Mouse (Mus musculus) kidney, embryonic 16.5 days (tissue): Measurements from ENCODE around the gene Shisa2. TPM values are rescaled to one million over a fixed set of nuclear protein-coding genes. Genes with fewer than 3 reads are reported as not detected.
A peak's percentile ranks its signal among the peaks of the same experiment; 100 is the strongest.

ENCODE experiments used
- ATAC-seq: fragments of 200-750 bp; cut with Nextera tagmentation; 2 replicates; pipeline ENCODE4 v1.8.0; 2017; ENCODE audit warnings: moderate TSS enrichment; ENCODE audit not compliant: low FRiP score, low TSS enrichment
- H3K27ac ChIP-seq: fragments of 300-500 bp; sonication (generic); 2 replicates; pipeline ENCODE4 v1.5.1; 2014; ENCODE audit warnings: low read length
- H3K27me3 ChIP-seq: fragments of 300-500 bp; sonication (generic); 2 replicates; pipeline ENCODE4 v1.6.1; 2014; ENCODE audit warnings: low read length, control low read depth, mixed read lengths; ENCODE audit not compliant: insufficient read depth
- H3K36me3 ChIP-seq: fragments of 300-500 bp; sonication (generic); 2 replicates; pipeline ENCODE4 v1.6.1; 2014; ENCODE audit warnings: low read length, control low read depth, mixed read lengths; ENCODE audit not compliant: insufficient read depth
- H3K4me1 ChIP-seq: fragments of 300-500 bp; sonication (generic); 2 replicates; pipeline ENCODE4 v1.6.1; 2014; ENCODE audit warnings: low read length, control low read depth, mixed read lengths; ENCODE audit not compliant: insufficient read depth
- H3K4me2 ChIP-seq: fragments of 300-500 bp; sonication (generic); replicated peaks from 2 replicates; pipeline ENCODE4 v1.6.1; 2014; ENCODE audit warnings: low read depth, low read length
- H3K4me3 ChIP-seq: fragments of 300-500 bp; sonication (generic); 2 replicates; pipeline ENCODE4 v1.5.1; 2014; ENCODE audit warnings: mild to moderate bottlenecking, low read length
- H3K9ac ChIP-seq: fragments of 300-500 bp; sonication (generic); replicated peaks from 2 replicates; pipeline ENCODE4 v1.6.1; 2014; ENCODE audit warnings: low read length
- H3K9me3 ChIP-seq: fragments of 300-500 bp; sonication (generic); 2 replicates; pipeline ENCODE4 v1.6.1; 2016; ENCODE audit warnings: low read length, control low read depth
- WGBS: fragments of 180-500 bp; shearing (Covaris S2); extraction: QIAGEN DNeasy Blood & Tissue Kit; methylation state at CpG from one replicate; pipeline ENCODE4 v1.1.7; 2014; 5-methylcytosine and 5-hydroxymethylcytosine counted together
- polyA plus RNA-seq: library from polyadenylated mRNA; unstranded; fragments of >200 nt; fragmentation: Nextera tagmentation; extraction: Ambion mirVana; gene quantifications from 2 replicates; pipeline ENCODE4 v1.2.1, GENCODE M21; 2015

The Shisa2 gene
- polyA plus RNA-seq: 12.8 and 13.0 TPM in 2 replicates

GRCm38 (mm10) chr14:59625158-59625805, at the start of gene Shisa2:
Gene Shisa2 (plus strand): TSS chr14:59625308.
- H3K27ac ChIP-seq: peak within 1 kb of the TSS; percentile 73
- peaks cover 24% of the 10 kb centered on the region for H3K27me3 ChIP-seq
- H3K9ac ChIP-seq: peak within 1 kb of the TSS; percentile 71
- H3K4me1 ChIP-seq: peaks cover 21% of the 10 kb centered on the region
- no peaks in the 10 kb centered on the region for H3K9me3 ChIP-seq
- peak within 1 kb of the TSS; percentile 58 for H3K4me3 ChIP-seq
- H3K36me3 ChIP-seq: no peaks in the 10 kb centered on the region
- peak; percentile 91 for ATAC-seq
- WGBS: 0% methylated on average over 54 of the region's 65 CpGs
- H3K4me2 ChIP-seq: peak within 1 kb of the TSS; percentile 74

- H3K9me3 ChIP-seq: no peaks in the 10 kb centered on the region
- no peak overlapping the region for H3K27ac ChIP-seq
- 92% methylated on average over 5 of the region's 5 CpGs for WGBS
- no peak overlapping the region for H3K4me3 ChIP-seq
- no peak overlapping the region for H3K9ac ChIP-seq
- no peaks in the 10 kb centered on the region for H3K4me1 ChIP-seq
- H3K36me3 ChIP-seq: peaks cover 19% of the 10 kb centered on the region
- ATAC-seq: no peak
- no peak overlapping the region for H3K4me2 ChIP-seq
- H3K27me3 ChIP-seq: no peaks in the 10 kb centered on the region
These were observed 48.7 kb upstream of the Shisa2 start for GRCm38 (mm10) chr14:59576385-59576784.

GRCm38 (mm10) chr14:59590614-59591013, 34.5 kb upstream of the Shisa2 start:
- H3K27me3 ChIP-seq: no peaks in the 10 kb centered on the region
- no peak for ATAC-seq

GRCm38 (mm10) chr14:59591901-59592300, 33.2 kb upstream of the Shisa2 start:
- H3K4me1 ChIP-seq: peaks cover 5% of the 10 kb centered on the region
- no peak overlapping the region for H3K27ac ChIP-seq
- H3K4me2 ChIP-seq: no peak overlapping the region
- H3K9ac ChIP-seq: no peak overlapping the region
- H3K9me3 ChIP-seq: no peaks in the 10 kb centered on the region
- no peaks in the 10 kb centered on the region for H3K27me3 ChIP-seq
- ATAC-seq: no peak
- peaks cover 30% of the 10 kb centered on the region for H3K36me3 ChIP-seq
- WGBS: 72% methylated on average over 8 of the region's 8 CpGs
- no peak overlapping the region for H3K4me3 ChIP-seq

More at GRCm38 (mm10) chr14:59590614-59591013, 34.5 kb upstream of the Shisa2 start:
- no peaks in the 10 kb centered on the region for H3K4me1 ChIP-seq
- no peak overlapping the region for H3K4me3 ChIP-seq
- H3K4me2 ChIP-seq: no peak overlapping the region
- WGBS: 80% methylated on average over 1 of the region's 1 CpGs
- H3K9ac ChIP-seq: no peak overlapping the region
- H3K27ac ChIP-seq: no peak overlapping the region
- H3K36me3 ChIP-seq: peaks cover 41% of the 10 kb centered on the region
- H3K9me3 ChIP-seq: no peaks in the 10 kb centered on the region

GRCm38 (mm10) chr14:59592593-59592992, 32.5 kb upstream of the Shisa2 start:
- 86% methylated on average over 3 of the region's 3 CpGs for WGBS
- Histone ChIP-seq H3K9ac (no peak overlapping the region), H3K4me2 (no peak overlapping the region), H3K9me3 (no peaks in the 10 kb centered on the region), H3K27me3 (no peaks in the 10 kb centered on the region), H3K4me1 (peaks cover 9% of the 10 kb centered on the region), H3K27ac (no peak overlapping the region), H3K4me3 (no peak overlapping the region), H3K36me3 (peaks cover 30% of the 10 kb centered on the region)
- ATAC-seq: no peak

- Histone ChIP-seq H3K4me1 (peaks cover 9% of the 10 kb centered on the region), H3K4me3 (no peak overlapping the region), H3K4me2 (no peak overlapping the region), H3K9me3 (no peaks in the 10 kb centered on the region), H3K27me3 (no peaks in the 10 kb centered on the region), H3K36me3 (peaks cover 11% of the 10 kb centered on the region; the same call in 1 of the 2 replicates), H3K9ac (no peak overlapping the region), H3K27ac (no peak overlapping the region)
- ATAC-seq: no peak
- WGBS: 94% methylated on average over 3 of the region's 3 CpGs
These were observed 30.1 kb upstream of the Shisa2 start for GRCm38 (mm10) chr14:59594988-59595387.

- H3K4me2 ChIP-seq: peak within 1 kb of the TSS; percentile 93
- ATAC-seq: peak; percentile 94
- H3K9ac ChIP-seq: peak within 1 kb of the TSS; percentile 85
- WGBS: under 1% methylated on average over 47 of the region's 48 CpGs
- peaks cover 9% of the 10 kb centered on the region for H3K4me1 ChIP-seq
- H3K9me3 ChIP-seq: no peaks in the 10 kb centered on the region
- H3K27me3 ChIP-seq: peaks cover 2% of the 10 kb centered on the region; the same call in 1 of the 2 replicates
- peak within 1 kb of the TSS; percentile 66 for H3K27ac ChIP-seq
- H3K4me3 ChIP-seq: peak within 1 kb of the TSS; percentile 88
- no peaks in the 10 kb centered on the region; the same call in 1 of the 2 replicates for H3K36me3 ChIP-seq
These were observed 27.5 kb upstream of the Shisa2 start, which contains the start of gene Cdadc1 for GRCm38 (mm10) chr14:59597398-59598259. Gene Cdadc1 (minus strand): TSS chr14:59597959.

- ATAC-seq: peak; percentile 29; the same call in 1 of the 2 replicates
- no peaks in the 10 kb centered on the region; the same call in 1 of the 2 replicates for H3K36me3 ChIP-seq
- peaks cover 9% of the 10 kb centered on the region for H3K4me1 ChIP-seq
- peaks cover 6% of the 10 kb centered on the region; the same call in 1 of the 2 replicates for H3K27me3 ChIP-seq
- no peaks in the 10 kb centered on the region for H3K9me3 ChIP-seq
- peak overlapping the region; percentile 88 for H3K4me3 ChIP-seq
- under 1% methylated on average over 8 of the region's 8 CpGs for WGBS
- H3K27ac ChIP-seq: no peak overlapping the region
- H3K4me2 ChIP-seq: peak overlapping the region; percentile 93
- H3K9ac ChIP-seq: peak overlapping the region; percentile 85
These were observed 26.9 kb upstream of the Shisa2 start for GRCm38 (mm10) chr14:59598260-59598627.

GRCm38 (mm10) chr14:59604002-59604645, 21.0 kb upstream of the Shisa2 start:
- H3K36me3 ChIP-seq: no peaks in the 10 kb centered on the region
- H3K9ac ChIP-seq: no peak overlapping the region
- no peaks in the 10 kb centered on the region for H3K9me3 ChIP-seq
- no peak overlapping the region for H3K4me3 ChIP-seq
- no peaks in the 10 kb centered on the region for H3K4me1 ChIP-seq
- peaks cover 6% of the 10 kb centered on the region; the same call in 1 of the 2 replicates for H3K27me3 ChIP-seq
- no peak overlapping the region for H3K4me2 ChIP-seq
- no peak overlapping the region for H3K27ac ChIP-seq
- ATAC-seq: no peak
- 65% methylated on average over 5 of the region's 5 CpGs for WGBS
